Mouse (Mus musculus) adrenal gland, postnatal 10 days (tissue): ENCODE results near the gene Tfap2c. TPM values are rescaled to one million over a fixed set of nuclear protein-coding genes. Genes with fewer than 3 reads are reported as not detected.

ENCODE experiments used
- DNase-seq: peaks from one replicate; pipeline ENCODE4 v3.0.0; 2021; ENCODE audit warnings: mixed read lengths
- long read RNA-seq, 2 experiments: library from polyadenylated mRNA; stranded (forward); transcript quantifications; one replicate each; pipeline ENCODE4 v2.0.0; 2021
- total RNA-seq, 2 experiments: library from RNA; stranded (reverse); gene quantifications; 2 replicates each; pipeline ENCODE4 v1.2.3; 2021

Tfap2c gene
- not detected for total RNA-seq
- long read RNA-seq, experiment 1 = 0 reads
- long read RNA-seq, experiment 2 = 0 reads

DNA sequence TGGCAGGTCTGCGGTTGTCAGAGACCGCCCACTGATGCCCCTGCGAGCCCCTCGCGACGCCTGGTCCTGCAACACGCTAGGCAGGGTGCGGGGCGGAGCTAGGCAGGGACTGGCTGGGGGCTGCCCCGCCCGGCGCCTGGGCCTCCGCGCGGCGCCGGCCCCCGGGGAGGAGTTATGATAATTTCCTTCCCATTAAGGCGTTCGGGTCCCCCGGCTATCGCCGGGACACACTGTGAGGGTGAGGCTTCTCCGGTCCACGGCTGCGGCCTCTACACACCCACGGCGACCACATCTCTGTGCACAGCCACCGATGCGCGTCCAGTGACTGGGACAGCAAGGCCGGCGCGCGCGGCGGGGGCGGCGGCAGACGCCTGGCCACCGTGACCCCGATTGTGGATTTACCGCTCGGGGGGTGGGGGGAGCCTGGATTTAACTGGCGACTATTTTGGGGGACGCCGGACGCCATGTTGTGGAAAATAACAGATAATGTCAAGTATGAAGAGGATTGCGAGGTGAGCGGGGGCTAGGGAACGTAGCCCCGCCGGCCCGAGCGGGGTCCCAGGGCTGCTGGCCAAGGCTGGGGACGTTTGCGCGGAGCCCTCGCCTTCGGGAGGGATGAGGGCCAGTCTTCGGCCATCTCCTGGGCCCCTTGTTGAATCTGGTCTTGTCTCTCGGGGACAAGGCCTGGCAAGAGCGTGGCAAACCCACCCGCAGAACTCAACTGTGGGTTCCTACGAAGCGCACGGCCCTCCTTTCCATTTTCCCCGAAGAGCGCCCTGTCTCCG is at the start of gene Tfap2c:
Tfap2c (plus strand) TSS at position 223 of the 785 bp plus-strand sequence.
- peak; percentile 43 for DNase-seq

DNA sequence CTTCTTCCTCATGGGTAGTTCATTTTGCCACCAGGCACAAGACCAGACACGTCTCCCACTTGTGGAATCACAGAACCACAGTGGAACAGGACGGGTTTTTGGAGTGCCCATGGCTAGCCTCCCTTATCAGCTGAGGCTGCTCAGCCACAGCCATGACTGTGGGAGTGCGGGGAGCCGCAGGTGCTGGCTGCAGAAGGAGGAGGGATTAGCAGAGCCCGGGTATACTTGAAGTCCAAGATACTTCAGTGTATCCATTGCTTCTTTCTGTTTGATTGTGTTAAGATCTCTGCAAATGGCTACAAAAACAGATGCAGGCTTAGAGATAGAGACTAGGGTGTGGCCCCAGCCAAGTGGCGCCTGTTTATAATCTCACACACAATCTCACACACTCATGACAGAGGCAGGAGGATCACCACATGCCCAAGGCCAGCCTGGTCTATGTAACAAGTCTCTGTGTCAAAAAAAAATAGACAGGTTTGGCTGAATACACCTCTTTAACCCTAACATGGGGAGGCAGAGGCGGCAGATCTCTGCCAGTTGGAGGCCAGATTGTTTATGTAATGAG is 48.6 kb upstream of the Tfap2c start:
- no peak for DNase-seq

DNA sequence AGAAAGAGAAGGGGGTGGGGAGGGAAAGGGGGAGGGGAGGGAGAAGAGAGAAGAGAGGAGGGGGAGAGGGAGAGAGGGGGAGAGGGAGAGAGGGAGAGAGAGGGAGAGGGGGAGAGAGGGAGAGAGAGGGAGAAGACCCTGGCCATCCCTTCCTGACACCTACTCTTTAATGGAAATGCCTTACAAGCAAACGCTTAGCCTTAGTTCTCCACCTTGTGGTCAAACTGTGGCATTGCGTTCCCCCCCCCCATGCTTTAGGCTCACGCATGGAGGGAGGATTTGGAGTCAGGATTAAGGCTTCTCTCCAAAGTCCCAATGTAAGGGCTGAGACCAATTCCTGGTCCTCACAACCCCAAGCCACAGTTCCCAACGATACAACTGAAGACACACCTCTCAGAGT is 48.1 kb upstream of the Tfap2c start:
- DNase-seq = peak; percentile 65

DNA sequence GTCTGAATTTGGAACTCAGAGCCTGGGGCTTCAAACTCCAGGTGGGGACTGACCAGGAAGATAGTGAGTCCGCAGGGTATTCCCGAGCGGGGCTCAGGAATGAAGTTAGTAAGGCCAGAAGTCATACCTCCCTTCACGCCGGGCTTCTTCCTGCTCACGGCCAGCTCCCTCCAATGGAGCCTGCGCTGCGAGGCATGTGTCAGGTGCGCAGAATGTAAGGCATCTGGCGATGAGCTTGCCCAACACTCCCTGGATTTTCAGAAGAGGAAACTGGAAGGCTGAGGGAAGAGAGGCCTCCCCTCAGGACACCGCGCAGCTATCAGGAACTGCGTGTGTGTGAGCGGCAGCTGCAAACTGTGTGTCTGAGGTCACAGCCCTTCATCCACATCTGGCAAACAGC is 47.2 kb upstream of the Tfap2c start:
- DNase-seq = no peak

DNA sequence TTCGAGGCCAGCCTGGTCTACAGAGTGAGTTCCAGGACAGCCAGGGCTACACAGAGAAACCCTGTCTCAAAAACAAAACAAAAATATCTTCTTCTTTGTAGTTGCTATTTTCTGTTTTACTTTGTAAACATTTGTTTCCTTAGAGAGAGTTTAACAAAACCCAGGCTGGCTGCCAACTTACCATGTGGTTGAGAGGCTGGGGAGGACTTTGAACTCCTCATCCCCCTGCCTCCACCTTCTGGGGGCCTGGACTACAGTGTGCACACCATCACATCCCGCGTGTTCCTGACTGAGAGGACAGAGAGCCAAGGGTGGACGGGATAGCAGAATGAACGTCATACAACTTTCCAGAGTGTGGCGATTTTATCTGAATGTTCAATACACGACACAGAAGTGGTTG is 43.3 kb upstream of the Tfap2c start:
- DNase-seq = no peak

DNA sequence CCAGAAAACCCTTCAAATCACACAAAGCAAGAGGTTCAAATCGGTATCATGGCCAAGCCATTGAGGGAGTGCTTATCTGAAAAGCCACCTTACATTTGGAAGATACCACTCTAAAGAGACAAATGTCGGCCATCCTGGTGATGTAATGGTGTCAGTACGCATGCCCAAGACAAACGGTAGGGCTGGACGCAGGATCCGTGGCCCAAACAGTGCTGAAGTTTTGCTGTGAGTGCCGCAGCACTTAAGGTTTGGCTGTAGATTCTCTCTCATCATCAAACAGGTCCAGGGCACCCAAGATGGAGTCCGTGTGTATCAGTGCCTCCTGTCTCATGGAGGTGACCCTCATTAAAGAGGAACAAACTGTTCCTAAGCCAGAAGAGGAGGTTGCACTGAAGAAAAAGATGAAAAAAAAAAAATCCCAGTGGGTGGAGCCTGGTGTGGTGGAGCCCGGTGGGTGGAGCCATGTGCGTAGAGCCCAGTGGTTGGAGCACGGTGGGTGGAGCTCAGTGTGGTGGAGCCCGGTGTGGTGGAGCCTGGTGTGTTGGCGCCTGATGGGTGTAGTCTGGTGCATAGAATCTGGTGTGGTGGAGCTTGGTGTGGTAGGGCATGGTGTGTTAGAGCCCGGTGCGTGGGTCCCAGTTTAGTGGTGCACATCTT is 39.2 kb upstream of the Tfap2c start:
- no peak for DNase-seq

DNA sequence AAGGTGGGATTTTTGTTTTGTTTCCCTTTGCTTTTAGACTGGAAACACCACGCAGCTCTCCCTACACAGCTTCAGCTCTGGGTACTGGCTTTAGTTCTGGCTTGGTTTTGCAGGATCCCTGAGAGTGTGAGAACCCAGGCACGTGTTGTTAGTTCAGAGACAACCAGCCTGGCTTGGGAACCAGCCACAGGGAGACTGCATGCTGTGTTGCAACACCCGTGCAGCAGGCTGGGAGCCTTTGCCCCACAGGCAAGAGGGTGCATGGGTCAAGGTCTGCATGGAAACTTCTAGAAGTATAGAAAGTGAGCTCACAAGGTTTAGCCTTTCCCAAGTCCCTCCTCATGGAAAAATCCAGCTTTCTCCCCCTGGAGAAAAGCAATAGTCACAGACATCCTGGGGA is 38.5 kb upstream of the Tfap2c start:
- peak; percentile 33 for DNase-seq

DNA sequence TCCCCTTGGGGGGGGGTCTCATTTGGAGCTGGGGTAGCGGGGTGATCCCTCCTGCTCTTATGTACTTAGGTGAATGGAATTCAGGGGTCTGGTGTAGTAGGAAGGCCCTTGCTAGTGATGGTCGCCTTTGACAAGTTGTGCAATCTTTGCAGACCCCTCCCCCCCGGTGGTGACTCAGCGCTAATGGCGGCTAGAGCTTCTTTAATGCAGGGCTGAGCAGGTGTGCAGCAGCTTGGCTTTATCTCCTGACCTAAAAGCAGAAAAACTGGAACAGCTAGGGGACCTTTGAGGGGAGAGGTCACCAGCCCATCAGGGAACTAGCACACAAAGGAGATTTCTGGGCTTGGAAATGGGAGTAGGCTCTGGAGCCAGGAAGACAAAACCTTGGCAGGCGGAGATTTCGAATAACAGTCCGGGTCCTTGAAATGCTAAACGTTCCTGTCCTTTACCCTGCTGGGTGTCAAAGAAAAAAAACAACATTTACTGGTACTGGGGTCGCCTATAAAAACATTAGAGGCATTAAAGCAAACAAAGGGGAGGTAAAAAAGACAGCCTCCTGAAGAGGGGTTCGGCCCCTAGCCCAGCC is 32.9 kb upstream of the Tfap2c start:
- DNase-seq = no peak

DNA sequence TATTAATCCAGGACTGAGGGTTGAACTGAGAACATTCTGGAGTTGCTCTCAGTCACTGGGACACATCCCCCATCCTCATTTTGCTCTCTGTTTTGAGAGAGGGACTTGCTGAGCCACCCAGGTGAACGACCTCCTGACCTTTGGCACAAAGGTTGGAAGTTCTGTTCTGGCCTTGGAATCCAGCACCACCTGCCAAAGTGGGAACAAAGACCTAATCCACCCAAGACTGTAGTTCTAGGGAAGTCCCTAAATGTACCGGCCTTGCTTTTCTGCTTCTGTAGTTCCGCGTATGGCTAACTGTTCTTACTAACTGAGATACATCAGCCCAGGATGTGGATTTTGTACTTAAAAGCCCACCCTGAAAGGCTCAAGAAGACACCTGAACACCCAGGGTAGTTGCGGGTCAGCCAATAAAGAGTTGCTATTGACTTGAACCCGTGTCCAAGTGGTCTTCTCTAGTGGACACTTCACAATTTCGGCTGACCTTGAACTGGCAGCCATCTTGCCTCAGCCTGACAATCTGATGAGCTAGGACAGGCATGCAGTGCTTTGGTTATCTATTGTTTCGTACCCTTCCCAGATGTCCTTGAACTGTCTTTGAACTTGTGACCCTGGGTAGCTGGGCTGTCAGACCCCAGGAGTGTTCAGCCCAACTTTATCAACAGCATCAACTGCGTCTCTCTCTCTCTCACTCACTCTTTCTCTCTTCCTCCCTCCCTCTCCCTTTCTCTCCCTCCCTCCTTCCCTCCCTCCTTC is 28.6 kb upstream of the Tfap2c start:
- no peak for DNase-seq

DNA sequence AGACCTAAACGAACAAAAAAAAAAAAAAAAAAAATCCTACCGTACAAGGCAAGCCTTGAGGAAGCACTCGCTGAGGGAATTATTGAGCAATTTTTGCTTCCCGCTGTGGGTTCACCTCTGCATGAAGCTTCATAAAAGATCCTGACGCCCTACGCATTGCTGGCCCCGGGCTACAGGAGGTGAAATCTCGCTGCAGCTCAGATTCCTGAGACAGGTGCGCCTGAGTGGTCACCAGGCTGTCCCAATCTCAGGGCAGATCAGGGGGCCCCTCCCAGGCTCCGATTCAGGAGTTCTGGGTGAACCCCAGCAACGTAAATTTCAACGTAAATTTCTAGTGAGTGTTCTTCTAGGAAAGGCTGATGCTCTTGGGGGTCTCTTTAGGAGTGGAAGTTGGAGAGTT is 26.9 kb upstream of the Tfap2c start:
- DNase-seq = no peak

DNA sequence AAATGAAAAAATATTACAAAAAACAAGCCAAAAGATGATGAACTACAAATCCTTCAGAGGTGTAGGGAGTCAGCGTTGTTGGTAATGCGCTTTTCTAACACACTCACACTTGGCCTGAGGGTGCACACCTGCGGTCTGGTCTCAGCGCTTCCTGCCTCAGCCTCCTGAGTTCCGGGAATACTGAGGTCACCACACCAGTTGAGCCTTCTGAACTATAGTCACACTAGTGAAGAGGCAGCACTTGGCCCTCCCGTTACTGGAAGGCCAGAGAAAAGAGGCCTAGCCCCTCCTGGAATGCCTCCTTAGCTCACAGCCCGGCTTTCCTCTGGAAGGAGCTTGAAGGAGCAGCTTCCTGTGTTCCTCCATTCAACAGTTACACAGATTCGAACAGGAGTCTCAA is 22.2 kb upstream of the Tfap2c start:
- DNase-seq = no peak

DNA sequence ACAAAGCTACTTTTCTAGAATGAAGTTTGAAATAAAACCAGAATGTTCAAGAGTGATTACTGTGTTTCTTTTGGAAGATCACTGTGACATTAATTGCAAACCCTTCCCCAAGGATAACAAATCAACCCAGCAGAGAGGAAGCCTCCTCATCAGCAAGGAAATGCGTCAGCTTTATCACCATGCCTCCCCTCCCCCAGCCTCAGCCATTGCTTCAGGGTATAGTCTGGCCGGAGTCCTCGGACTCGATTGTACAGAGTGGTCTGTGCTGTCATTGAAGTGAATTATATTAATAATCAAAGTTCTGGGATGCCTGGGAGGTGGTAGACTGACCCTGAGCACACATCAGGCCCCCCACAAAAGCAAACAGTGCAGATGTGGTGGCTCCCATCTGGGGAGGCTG is 5.4 kb upstream of the Tfap2c start:
- DNase-seq = no peak

DNA sequence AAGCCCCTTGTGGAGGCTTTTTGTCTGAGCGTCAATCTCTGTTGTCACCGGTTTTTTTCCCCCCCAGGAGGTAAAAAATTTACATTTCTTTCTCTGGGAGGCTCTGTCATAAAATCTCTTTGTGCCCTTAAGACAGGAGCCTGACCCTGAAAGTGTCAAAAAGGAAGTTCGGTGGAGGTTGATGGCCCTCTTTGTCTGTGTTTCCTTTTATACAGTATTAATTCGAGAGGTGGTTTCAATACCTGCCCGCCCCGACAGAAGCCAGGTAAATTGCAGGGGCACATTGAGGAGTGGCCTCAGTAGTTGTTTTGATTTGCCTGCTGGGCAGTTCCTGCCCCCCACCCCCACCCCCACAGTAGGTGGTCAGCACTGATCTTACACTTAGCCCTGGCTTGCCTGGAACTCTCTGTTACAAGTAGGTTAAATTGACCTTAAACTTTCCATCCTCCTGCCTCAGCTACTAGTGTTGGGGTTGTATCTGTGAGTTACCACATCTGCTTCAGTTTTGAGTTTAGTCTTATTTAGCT is 4.7 kb upstream of the Tfap2c start:
- no peak for DNase-seq

DNA sequence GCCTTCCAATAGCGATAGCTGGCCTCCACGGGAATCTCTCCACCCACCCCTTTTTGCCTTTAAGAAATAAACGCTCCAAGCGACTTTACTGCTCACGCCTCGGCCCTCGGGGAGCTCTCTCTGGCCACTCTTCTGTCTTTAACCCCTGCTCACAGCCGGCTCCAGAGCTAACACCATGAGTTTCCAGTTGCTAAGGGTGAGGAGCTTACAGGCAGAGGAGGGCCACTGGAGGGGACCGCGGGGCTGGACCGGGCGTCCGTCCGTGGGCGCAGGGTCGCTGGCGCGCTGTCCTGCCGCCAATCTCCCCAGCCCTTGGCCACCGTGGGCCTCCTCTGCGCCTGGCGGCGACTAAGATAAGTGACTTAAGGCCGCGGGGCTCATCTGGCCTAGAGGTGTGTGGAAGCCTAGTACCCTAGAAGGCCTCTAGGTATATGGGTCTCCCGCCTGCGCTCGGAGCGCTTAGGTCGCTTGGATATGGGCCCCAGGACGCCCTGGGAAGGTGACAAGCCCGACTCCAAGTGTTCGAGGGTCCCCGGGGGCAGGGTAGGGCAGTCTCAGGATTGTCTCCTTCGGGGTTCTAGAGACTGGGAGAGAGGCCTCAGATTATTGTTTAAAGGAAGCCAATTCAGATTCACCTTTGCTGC is 3.7 kb upstream of the Tfap2c start:
- no peak for DNase-seq

DNA sequence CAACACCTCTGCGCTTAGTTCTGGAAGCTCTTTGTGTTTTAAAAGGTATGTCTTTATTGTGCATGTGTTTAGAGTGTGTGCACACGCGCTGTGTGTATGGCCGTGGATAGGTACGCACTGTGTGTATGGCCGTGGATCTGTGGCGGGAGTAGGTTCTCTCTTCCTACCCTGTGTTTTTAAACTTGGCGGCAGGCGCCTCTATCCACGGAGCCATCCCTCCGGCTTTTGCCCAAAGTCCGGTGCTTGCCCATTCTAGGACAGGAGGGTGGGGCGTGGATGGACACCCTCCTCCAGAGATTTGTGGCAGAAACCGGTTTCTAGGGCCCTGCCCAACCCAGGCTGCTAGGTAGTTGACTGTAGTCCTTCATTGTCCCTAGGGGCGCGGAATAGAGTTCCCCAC is 2.8 kb upstream of the Tfap2c start:
- no peak for DNase-seq

DNA sequence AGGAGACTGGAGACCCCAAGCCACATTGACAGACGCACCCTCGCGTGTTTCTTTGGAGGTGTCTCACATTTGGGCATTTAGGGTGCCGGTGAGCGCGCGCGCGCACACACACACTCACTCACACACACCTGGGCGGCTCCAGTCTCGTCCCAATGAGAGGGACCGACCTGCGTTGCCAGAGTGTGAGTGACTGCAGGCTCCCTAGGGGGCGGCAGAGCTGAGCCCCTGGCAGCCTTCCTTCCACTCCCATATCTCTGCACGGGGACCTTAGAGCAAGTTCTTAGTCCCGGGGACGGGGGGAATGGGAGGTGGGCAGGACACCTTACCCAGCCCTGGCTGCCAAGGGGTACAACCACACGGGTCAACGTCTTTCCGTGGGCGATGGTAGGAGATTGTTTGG is 2.3 kb upstream of the Tfap2c start:
- peak; percentile 40 for DNase-seq

DNA sequence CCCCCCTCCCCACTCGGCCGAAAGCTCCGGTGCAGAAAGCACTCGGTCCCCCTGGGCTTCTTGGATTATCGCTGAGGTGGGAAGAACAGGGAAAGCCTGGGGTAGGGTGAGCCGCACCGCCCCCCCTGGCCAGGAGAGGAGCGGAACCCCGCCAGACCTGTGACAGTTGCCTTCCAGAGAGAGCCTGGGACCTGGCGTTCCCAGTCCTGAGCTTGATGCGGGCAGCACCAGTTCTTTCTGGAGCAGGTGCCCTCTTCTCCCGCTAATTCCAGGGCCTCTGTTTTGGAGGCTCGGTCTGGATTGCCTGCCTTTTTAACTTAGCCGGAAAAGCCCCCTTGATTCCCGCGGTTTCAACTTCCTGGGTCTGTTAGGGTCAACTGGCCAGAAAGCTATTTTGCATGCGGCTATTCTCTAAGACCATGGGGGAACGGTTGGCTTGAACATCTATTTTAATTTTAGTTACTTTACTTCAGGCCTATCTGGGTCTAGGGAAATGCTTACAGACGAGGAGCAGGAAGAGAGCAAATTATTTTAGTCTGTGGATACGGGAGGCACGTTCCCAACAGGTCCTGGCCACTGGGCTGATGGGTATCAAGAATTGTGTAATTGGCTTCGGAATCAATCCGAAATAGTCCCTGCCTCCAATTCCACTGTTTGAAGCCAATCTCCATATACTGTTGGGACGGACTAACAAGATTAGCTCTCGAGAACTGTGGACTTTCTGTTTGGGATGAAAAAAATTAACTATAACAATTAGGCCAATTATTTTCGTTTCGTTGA is 1.4 kb upstream of the Tfap2c start:
- no peak for DNase-seq

DNA sequence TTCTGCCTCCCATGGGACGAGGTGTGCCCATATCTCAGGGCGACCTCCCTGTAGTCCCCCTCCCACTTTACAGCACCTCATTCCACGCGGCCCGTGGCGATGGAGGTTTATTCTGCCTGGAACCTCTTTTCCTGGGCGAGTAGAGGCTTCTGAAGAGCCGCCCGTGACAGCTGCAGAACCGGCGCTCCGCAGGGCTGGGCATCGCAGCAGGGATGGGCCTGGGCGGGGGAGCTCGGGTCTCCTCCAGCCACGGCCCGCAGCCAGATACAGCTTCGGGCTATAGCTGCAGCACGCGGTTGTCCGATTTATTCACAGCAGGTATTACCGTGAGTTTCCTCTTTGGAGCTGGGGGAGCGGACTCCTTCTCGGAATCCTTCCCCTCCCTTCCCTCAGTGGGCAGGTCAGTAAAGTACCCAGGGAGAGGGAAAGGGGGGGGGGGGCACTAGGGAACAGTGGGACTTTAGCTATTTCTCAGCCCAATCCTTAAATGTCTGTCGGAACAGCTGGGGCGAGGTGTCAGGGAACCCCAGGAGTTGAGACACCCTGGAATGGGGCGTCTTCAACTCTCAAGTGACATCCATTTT is 629 bp upstream of the Tfap2c start:
- DNase-seq = no peak

DNA sequence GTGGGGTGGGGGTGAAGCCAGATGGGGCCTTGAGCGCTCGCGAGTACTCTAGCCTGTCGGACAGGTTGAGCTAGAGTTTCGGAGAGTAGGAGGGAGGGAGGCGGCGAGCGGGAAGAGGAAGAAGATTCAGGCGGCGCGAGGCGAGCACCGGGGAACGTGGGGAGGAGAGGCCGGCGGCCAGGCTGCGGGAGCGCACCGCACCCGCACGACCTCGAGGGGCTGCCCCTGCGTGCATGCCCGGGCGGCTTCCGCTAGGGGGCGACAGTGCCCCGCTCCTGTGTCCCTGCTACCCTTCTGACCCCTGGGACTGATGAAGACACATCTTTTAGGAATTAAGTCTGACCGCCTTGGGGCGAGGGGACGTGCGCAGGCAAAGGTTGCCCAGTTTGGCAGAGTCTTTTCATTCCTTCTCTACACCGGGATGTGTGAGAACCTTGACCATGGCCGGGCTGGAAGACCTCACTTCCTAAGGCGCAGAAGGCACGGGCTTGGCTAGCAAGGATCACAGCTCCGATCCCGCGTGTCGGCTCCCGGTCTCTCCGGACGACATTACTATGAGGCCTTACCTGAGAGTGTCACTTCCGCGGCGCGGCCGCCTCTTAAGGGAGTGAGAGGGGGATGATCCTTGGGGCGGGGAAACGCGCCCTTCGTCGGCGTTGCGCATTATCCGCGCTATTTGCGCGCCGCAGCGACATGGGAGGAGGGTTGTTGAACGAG is 1.1 kb downstream of the Tfap2c start:
- peak; percentile 81 for DNase-seq
